Mouse (Mus musculus) intestine, postnatal 0 days (tissue): ENCODE results near the gene Slc16a5. TPM values are rescaled to one million over a fixed set of nuclear protein-coding genes. Genes with fewer than 3 reads are reported as not detected.

ENCODE experiments used
- ATAC-seq: fragments of 200-750 bp; cut with Nextera tagmentation; 2 replicates; pipeline ENCODE4 v1.8.0; 2017; ENCODE audit warnings: mild to moderate bottlenecking, moderate TSS enrichment, moderate library complexity
- H3K27ac ChIP-seq: fragments of 300-500 bp; sonication (generic); 2 replicates; pipeline ENCODE4 v1.5.1; 2014; ENCODE audit warnings: mild to moderate bottlenecking, low read depth, low read length, moderate library complexity
- H3K27me3 ChIP-seq: fragments of 300-500 bp; sonication (generic); replicated peaks from 2 replicates; pipeline ENCODE4 v1.6.1; 2014; ENCODE audit warnings: low read length, mixed read lengths; ENCODE audit not compliant: control insufficient read depth, insufficient read depth
- H3K36me3 ChIP-seq: fragments of 300-500 bp; sonication (generic); 2 replicates; pipeline ENCODE4 v1.6.1; 2014; ENCODE audit warnings: mild to moderate bottlenecking, moderate library complexity; ENCODE audit not compliant: control insufficient read depth, insufficient read depth
- H3K4me1 ChIP-seq: fragments of 300-500 bp; sonication (generic); replicated peaks from 2 replicates; pipeline ENCODE4 v1.6.1; 2014; ENCODE audit warnings: antibody characterized with exemption, low read length, mixed read lengths; ENCODE audit not compliant: control insufficient read depth, insufficient read depth
- H3K4me2 ChIP-seq: fragments of 300-500 bp; sonication (generic); replicated peaks from 2 replicates; pipeline ENCODE4 v1.6.1; 2014; ENCODE audit warnings: low read depth, mild to moderate bottlenecking, moderate library complexity
- H3K4me3 ChIP-seq: fragments of 300-500 bp; sonication (generic); 2 replicates; pipeline ENCODE4 v1.5.1; 2014; ENCODE audit warnings: low read depth, low read length
- H3K9ac ChIP-seq: fragments of 300-500 bp; sonication (generic); 2 replicates; pipeline ENCODE4 v1.6.1; 2014; ENCODE audit warnings: mild to moderate bottlenecking, low read depth, low read length
- H3K9me3 ChIP-seq: fragments of 300-500 bp; sonication (generic); 2 replicates; pipeline ENCODE4 v1.6.1; 2016; ENCODE audit warnings: mixed run types; ENCODE audit not compliant: control insufficient read depth
- CTCF ChIP-seq: sonication (generic); IDR thresholded peaks from 2 replicates; pipeline ENCODE4 v1.5.1; 2016; ENCODE audit warnings: low read depth, mild to moderate bottlenecking, control low read depth, antibody characterized with exemption, moderate library complexity
- WGBS: fragments of 180-500 bp; shearing (Covaris S2); extraction: QIAGEN DNeasy Blood & Tissue Kit; methylation state at CpG from one replicate; pipeline ENCODE4 v1.1.7; 2014; 5-methylcytosine and 5-hydroxymethylcytosine counted together
- polyA plus RNA-seq: library from polyadenylated mRNA; unstranded; fragments of >200 nt; fragmentation: Nextera tagmentation; extraction: Ambion mirVana; gene quantifications from 2 replicates; pipeline ENCODE4 v1.2.1, GENCODE M21; 2015

The Slc16a5 gene
- polyA plus RNA-seq: 3.0 and 3.4 TPM in 2 replicates

DNA sequence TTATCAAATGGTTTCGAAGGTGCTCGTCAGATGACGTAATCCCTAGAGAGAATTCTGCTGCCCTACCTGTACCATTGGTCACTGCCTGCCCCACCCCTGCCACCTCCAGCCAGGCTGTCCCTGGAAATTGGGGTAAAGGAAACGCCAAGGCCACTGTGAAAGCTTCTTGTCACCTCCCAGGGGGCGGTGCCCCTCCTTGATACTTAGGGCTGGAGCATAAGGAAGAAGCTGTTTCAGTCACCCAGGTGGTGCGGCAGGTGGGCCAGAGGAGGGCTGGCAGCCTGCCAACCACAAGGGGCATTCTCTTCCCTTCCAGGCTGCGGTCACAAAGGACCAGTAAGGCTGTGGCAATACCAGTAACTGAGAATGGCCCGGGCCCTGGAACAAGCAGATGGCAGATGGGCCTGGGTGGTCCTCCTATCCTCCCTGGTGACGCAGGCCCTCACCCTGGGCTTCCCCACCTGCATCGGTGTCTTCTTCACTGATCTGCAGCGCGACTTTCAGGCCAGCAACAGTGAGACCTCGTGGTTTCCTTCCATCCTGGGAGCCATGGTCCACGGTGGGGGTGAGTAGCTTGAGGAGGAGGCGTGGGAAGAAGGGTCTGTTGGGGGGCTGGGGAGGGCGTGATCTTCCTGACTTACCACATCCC is at the start of gene Slc16a5:
Gene Slc16a5, plus strand, starts transcription at position 232 of the 649 bp plus-strand sequence.
- H3K4me1 ChIP-seq: peaks cover 10% of the 10 kb centered on the region; the same call in 1 of the 2 replicates
- H3K27ac ChIP-seq: peak within 1 kb of the TSS; percentile 50; the same call in 1 of the 2 replicates
- H3K36me3 ChIP-seq: no peaks in the 10 kb centered on the region
- 0 out of 2 replicates have a peak within 1 kb of the TSS, but pooled peaks have one; percentile 2 for H3K9ac ChIP-seq
- H3K4me2 ChIP-seq: peak within 1 kb of the TSS; percentile 44
- peak; percentile 23; the same call in 1 of the 2 replicates for TF ChIP-seq CTCF
- no peaks in the 10 kb centered on the region for H3K9me3 ChIP-seq
- H3K4me3 ChIP-seq: no peak within 1 kb of the TSS
- peak; percentile 35 for ATAC-seq
- no peaks in the 10 kb centered on the region for H3K27me3 ChIP-seq
- WGBS: 53% methylated on average over 16 of the region's 16 CpGs

- H3K4me2 ChIP-seq: peak within 1 kb of the TSS; percentile 91
- H3K27me3 ChIP-seq: no peaks in the 10 kb centered on the region
- TF ChIP-seq CTCF: no peak
- H3K4me3 ChIP-seq: peak within 1 kb of the TSS; percentile 98
- peaks cover 40% of the 10 kb centered on the region for H3K36me3 ChIP-seq
- WGBS: under 1% methylated on average over 52 of the region's 56 CpGs
- ATAC-seq: peak; percentile 96
- peak within 1 kb of the TSS; percentile 95 for H3K9ac ChIP-seq
- peak within 1 kb of the TSS; percentile 86 for H3K27ac ChIP-seq
- peaks cover 3% of the 10 kb centered on the region; the same call in 1 of the 2 replicates for H3K4me1 ChIP-seq
- H3K9me3 ChIP-seq: no peaks in the 10 kb centered on the region
Observed at GRCm38 (mm10) chr11:115419531-115420237, 42.6 kb upstream of the Slc16a5 start, which contains the start of the genes Atp5h and Kctd2. Gene Atp5h, minus strand, starts transcription at chr11:115419962. Gene Kctd2, plus strand, starts transcription at chr11:115420128.

DNA sequence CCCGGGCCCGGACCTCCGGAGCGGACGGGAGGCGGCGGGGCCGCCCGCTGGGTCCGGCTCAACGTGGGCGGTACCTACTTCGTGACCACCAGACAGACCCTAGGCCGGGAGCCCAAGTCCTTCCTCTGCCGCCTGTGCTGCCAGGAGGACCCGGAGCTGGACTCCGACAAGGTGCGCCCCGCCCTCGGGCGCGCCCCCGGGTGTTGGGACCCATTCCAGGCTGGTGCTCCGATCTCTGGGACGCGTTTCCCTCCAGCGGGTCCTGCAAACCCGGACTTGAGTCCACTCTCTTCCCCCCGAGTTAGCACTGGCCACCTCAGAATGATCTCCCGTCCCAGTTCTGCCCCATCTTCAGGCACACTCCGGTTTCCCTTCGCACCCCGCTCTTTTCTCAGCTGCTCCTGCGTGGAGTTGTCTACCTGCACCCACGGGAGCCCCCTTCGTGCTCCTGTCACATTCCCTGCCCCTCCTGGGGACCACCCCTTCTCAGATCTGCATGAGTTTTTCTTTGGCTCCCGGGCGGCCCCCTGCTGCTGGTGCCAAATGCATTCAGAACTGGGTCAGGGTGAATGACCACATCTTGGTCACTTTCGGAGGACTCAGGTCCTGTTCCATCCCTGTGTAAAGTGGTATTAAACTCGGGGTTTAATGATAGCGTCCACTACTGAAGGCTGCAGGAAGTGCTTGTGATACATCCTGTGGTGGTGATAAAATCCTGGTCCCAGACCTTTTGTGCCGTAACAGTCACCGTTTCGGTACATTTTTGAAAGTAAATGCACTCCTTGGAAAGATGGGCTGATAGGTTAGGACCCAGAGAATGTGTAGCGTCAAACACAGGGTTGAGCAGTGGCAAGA is 41.7 kb upstream of the Slc16a5 start:
- Histone ChIP-seq H3K9ac (peak overlapping the region; percentile 95), H3K27ac (peak overlapping the region; percentile 86), H3K4me3 (peak overlapping the region; percentile 98), H3K4me2 (peak overlapping the region; percentile 91), H3K27me3 (no peaks in the 10 kb centered on the region), H3K9me3 (no peaks in the 10 kb centered on the region), H3K36me3 (peaks cover 41% of the 10 kb centered on the region), H3K4me1 (peaks cover 3% of the 10 kb centered on the region; the same call in 1 of the 2 replicates)
- ATAC-seq: peak; percentile 58
- WGBS: 1% methylated on average over 42 of the region's 45 CpGs
- TF ChIP-seq CTCF: peak; percentile 34

DNA sequence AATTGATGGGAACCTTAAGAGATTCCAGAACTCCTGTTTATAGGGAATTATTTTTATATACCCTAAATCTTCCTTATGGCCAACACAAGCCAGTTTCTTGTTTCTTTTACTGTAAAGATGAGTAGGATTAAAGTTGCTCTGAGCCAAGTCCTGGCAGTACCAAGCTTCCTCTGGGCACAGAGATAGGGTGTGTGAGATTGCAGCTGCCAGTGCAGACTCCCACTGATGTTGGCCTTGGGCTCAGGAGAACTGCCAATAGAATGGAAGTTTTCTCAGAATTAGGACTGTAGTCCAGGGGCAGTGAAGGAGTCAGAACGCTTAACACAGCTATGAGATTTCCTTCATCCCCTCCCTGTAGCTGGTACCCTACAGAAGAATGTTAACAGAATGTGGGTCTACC is 40.9 kb upstream of the Slc16a5 start:
- Histone ChIP-seq H3K36me3 (peaks cover 38% of the 10 kb centered on the region), H3K4me2 (peak overlapping the region; percentile 91), H3K9me3 (no peaks in the 10 kb centered on the region), H3K4me3 (peak overlapping the region; percentile 98), H3K9ac (no peak overlapping the region), H3K27me3 (no peaks in the 10 kb centered on the region), H3K4me1 (peaks cover 3% of the 10 kb centered on the region; the same call in 1 of the 2 replicates), H3K27ac (no peak overlapping the region)
- ATAC-seq: no peak
- TF ChIP-seq CTCF: no peak
- WGBS: 36% methylated on average over 1 of the region's 1 CpGs

- no peak for ATAC-seq
- Histone ChIP-seq H3K4me3 (no peak overlapping the region), H3K4me2 (peak overlapping the region; percentile 91), H3K27ac (no peak overlapping the region), H3K9me3 (no peaks in the 10 kb centered on the region), H3K36me3 (peaks cover 39% of the 10 kb centered on the region), H3K9ac (no peak overlapping the region), H3K27me3 (no peaks in the 10 kb centered on the region), H3K4me1 (peaks cover 3% of the 10 kb centered on the region; the same call in 1 of the 2 replicates)
- 85% methylated on average over 16 of the region's 16 CpGs for WGBS
- TF ChIP-seq CTCF: no peak
Observed at GRCm38 (mm10) chr11:115421972-115422371, 40.3 kb upstream of the Slc16a5 start.
